8 mouse cellular contexts compared by ENCODE assay signal in genomic region chr5:144214453-144214852, GRCm38 (mm10). TPM values are rescaled to one million over a fixed set of nuclear protein-coding genes. Genes with fewer than 3 reads are reported as not detected.
DNase-seq lines count a peak whose midpoint lies in the region; ATAC-seq and TF ChIP-seq lines count a peak whose summit lies in the region.

No protein-coding gene starts in this region.

- no peak overlapping the region for H3K4me2 ChIP-seq in hindbrain, embryonic 16.5 days (ENCODE audit: low read length)
- H3K4me2 ChIP-seq in embryonic facial prominence, embryonic 14.5 days (ENCODE audit: low read depth, low read length) = no peak overlapping the region

- peak; percentile 81 for TF ChIP-seq CTCF in C2C12 (IDR thresholded peaks at IDR 0.05; ENCODE audit: control insufficient read depth, insufficient read depth, insufficient read length)
- peak; percentile 88 for TF ChIP-seq CTCF in liver, adult 2 months (IDR thresholded peaks at IDR 0.05; ENCODE audit: low read depth, low read length)

- H3K79me2 ChIP-seq in C2C12 (ENCODE audit: control insufficient read depth, insufficient read depth) = no peaks in the 10 kb centered on the region
- no peaks in the 10 kb centered on the region for H3K79me2 ChIP-seq in liver, adult 2 months (ENCODE audit: control insufficient read depth, insufficient read depth, low read length)

- H3K9ac ChIP-seq in hindbrain, embryonic 16.5 days (ENCODE audit: low read depth, low read length) = no peak overlapping the region
- H3K9ac ChIP-seq in embryonic facial prominence, embryonic 14.5 days (ENCODE audit: low read depth, low read length) = no peak overlapping the region
- H3K9ac ChIP-seq in liver, adult 2 months (ENCODE audit: low read depth, low read length) = no peak overlapping the region

- no peaks in the 10 kb centered on the region for H3K27me3 ChIP-seq in hindbrain, embryonic 10.5 days (ENCODE audit: insufficient read depth, poor library complexity, severe bottlenecking)
- H3K27me3 ChIP-seq in hindbrain, embryonic 16.5 days (replicated peaks; ENCODE audit: control insufficient read depth, insufficient read depth, low read length) = no peaks in the 10 kb centered on the region
- no peaks in the 10 kb centered on the region for H3K27me3 ChIP-seq in C2C12 (ENCODE audit: control insufficient read depth, insufficient read depth, insufficient read length)
- H3K27me3 ChIP-seq in embryonic facial prominence, embryonic 14.5 days (replicated peaks; ENCODE audit: control insufficient read depth, insufficient read depth, low read length) = no peaks in the 10 kb centered on the region
- H3K27me3 ChIP-seq in liver, adult 2 months (ENCODE audit: control insufficient read depth, insufficient read depth, low read length) = no peaks in the 10 kb centered on the region

- H3K9me3 ChIP-seq in hindbrain, embryonic 10.5 days = no peaks in the 10 kb centered on the region
- no peaks in the 10 kb centered on the region for H3K9me3 ChIP-seq in hindbrain, embryonic 16.5 days (ENCODE audit: control insufficient read depth, low read length)
- H3K9me3 ChIP-seq in embryonic facial prominence, embryonic 14.5 days (ENCODE audit: control insufficient read depth, low read length) = no peaks in the 10 kb centered on the region

- H3K4me3 ChIP-seq in hindbrain, embryonic 10.5 days = no peak overlapping the region
- no peak overlapping the region for H3K4me3 ChIP-seq in hindbrain, embryonic 16.5 days (ENCODE audit: low read length)
- H3K4me3 ChIP-seq in C2C12 (ENCODE audit: insufficient read depth, poor library complexity, severe bottlenecking) = no peak overlapping the region
- H3K4me3 ChIP-seq in embryonic facial prominence, embryonic 14.5 days (ENCODE audit: low read depth, low read length) = no peak overlapping the region
- H3K4me3 ChIP-seq in liver, adult 2 months (ENCODE audit: insufficient read depth, low read depth, low read length) = no peak overlapping the region

- H3K4me1 ChIP-seq in hindbrain, embryonic 10.5 days (replicated peaks) = peaks cover 13% of the 10 kb centered on the region
- H3K4me1 ChIP-seq in hindbrain, embryonic 16.5 days (ENCODE audit: control insufficient read depth, insufficient read depth, low read depth, low read length) = no peaks in the 10 kb centered on the region; the same call in 1 of the 2 replicates
- H3K4me1 ChIP-seq in embryonic facial prominence, embryonic 14.5 days (ENCODE audit: control insufficient read depth, insufficient read depth, low read length) = no peaks in the 10 kb centered on the region
- no peaks in the 10 kb centered on the region for H3K4me1 ChIP-seq in liver, adult 2 months (ENCODE audit: control insufficient read depth, insufficient read depth, low read length)

- no peak for ATAC-seq in hindbrain, embryonic 16.5 days
- no peak for ATAC-seq in embryonic facial prominence, embryonic 14.5 days (ENCODE audit: low read depth)

- H3K36me3 ChIP-seq in hindbrain, embryonic 10.5 days = peaks cover 85% of the 10 kb centered on the region
- H3K36me3 ChIP-seq in hindbrain, embryonic 16.5 days (ENCODE audit: control insufficient read depth, insufficient read depth, low read length) = peaks cover 39% of the 10 kb centered on the region
- no peaks in the 10 kb centered on the region for H3K36me3 ChIP-seq in C2C12 (ENCODE audit: control insufficient read depth, insufficient read depth)
- H3K36me3 ChIP-seq in embryonic facial prominence, embryonic 14.5 days (ENCODE audit: control insufficient read depth, insufficient read depth, low read length) = peaks cover 52% of the 10 kb centered on the region
- H3K36me3 ChIP-seq in liver, adult 2 months (ENCODE audit: control insufficient read depth, insufficient read depth, low read length) = peaks cover 13% of the 10 kb centered on the region; the same call in 1 of the 2 replicates

- WGBS in hindbrain, embryonic 10.5 days = 34% methylated on average over 7 of the region's 7 CpGs
- WGBS in hindbrain, embryonic 16.5 days = 30% methylated on average over 7 of the region's 7 CpGs
- 30% methylated on average over 7 of the region's 7 CpGs for WGBS in embryonic facial prominence, embryonic 14.5 days
- 56% methylated on average over 7 of the region's 7 CpGs for WGBS in liver, adult 2 months

- H3ac ChIP-seq in C2C12 (ENCODE audit: control insufficient read depth, insufficient read length, low read depth) = no peak overlapping the region

- DNase-seq in hindbrain, embryonic 10.5 days (ENCODE audit: low spot score) = peak; percentile 69
- DNase-seq in adipocyte (ENCODE audit: low spot score) = peak; percentile 53
- DNase-seq in embryonic facial prominence, embryonic 14.5 days (ENCODE audit: low spot score) = peak; percentile 45
- DNase-seq in liver, adult 2 months (ENCODE audit: extremely low read depth, low read depth, low spot score) = no peak
- peak; percentile 63 for DNase-seq in ovary, postnatal 36 days (ENCODE audit: low spot score)
- DNase-seq in frontal cortex, postnatal 25 days (ENCODE audit: low spot score in 2 of 2) = no peak

- H3K79me3 ChIP-seq in C2C12 (ENCODE audit: low read depth) = no peaks in the 10 kb centered on the region

- no peak for TF ChIP-seq POLR2A in liver, adult 2 months (IDR thresholded peaks at IDR 0.05; ENCODE audit: extremely low read depth, insufficient read depth, low read length)

- no peak overlapping the region for H3K27ac ChIP-seq in hindbrain, embryonic 10.5 days
- no peak overlapping the region for H3K27ac ChIP-seq in hindbrain, embryonic 16.5 days (ENCODE audit: low read depth, low read length)
- H3K27ac ChIP-seq in embryonic facial prominence, embryonic 14.5 days (replicated peaks; ENCODE audit: low read depth, low read length) = no peak overlapping the region
- H3K27ac ChIP-seq in liver, adult 2 months (replicated peaks; ENCODE audit: insufficient read depth, low read depth, low read length) = no peak overlapping the region

TF ChIP-seq in C2C12, 6 proteins besides CTCF, POLR2A, EP300 and RAD21:
- no peak for TF ChIP-seq CEBPB (IDR thresholded peaks at IDR 0.05; ENCODE audit: low read depth)
- TF ChIP-seq MYOG (IDR thresholded peaks at IDR 0.05; ENCODE audit: control insufficient read depth, extremely low read depth, insufficient read length) = no peak
- no peak for TF ChIP-seq MAX (IDR thresholded peaks at IDR 0.05)
- no peak for TF ChIP-seq MYOD1 (IDR thresholded peaks at IDR 0.05; ENCODE audit: control insufficient read depth, insufficient read length, low read depth)
- TF ChIP-seq USF1 (IDR thresholded peaks at IDR 0.05; ENCODE audit: low read depth) = no peak
- no peak for TF ChIP-seq FOSL1 (IDR thresholded peaks at IDR 0.05; ENCODE audit: insufficient read depth, low read length, poor library complexity, severe bottlenecking)

RNA-seq across cellular contexts. Expression of gene Tecpr1, which starts 9.0 kb away (rescaled TPM):
- 23.4 and 24.7 TPM in 2 replicates for polyA plus RNA-seq in hindbrain, embryonic 10.5 days (2016; fragmentation: Nextera tagmentation; extraction: Ambion mirVana)
- polyA plus RNA-seq in hindbrain, embryonic 16.5 days (2015; fragmentation: Nextera tagmentation; extraction: Ambion mirVana) = 41.8 and 45.8 TPM in 2 replicates
- polyA plus RNA-seq in C2C12 (2012; fragmentation: generic; extraction: Trizol) = 10.5 TPM
- polyA plus RNA-seq in embryonic facial prominence, embryonic 14.5 days (2014; fragmentation: Nextera tagmentation; extraction: Ambion mirVana) = 19.3 and 20.6 TPM in 2 replicates
- 5.9 and 6.6 TPM in 2 replicates for total RNA-seq in liver, adult 2 months (2014; rRNA removed)
- polyA plus RNA-seq in liver, adult 2 months (2012; rRNA removed) = 9.3 and 13.0 TPM in 2 replicates

RNA-seq across cellular contexts. Expression of gene Bhlha15, which starts 24.4 kb away (rescaled TPM):
- polyA plus RNA-seq in hindbrain, embryonic 10.5 days (2016; fragmentation: Nextera tagmentation; extraction: Ambion mirVana) = 0.09 and 0.45 TPM in 2 replicates
- 0.07 and 0.09 TPM in 2 replicates for polyA plus RNA-seq in hindbrain, embryonic 16.5 days (2015; fragmentation: Nextera tagmentation; extraction: Ambion mirVana)
- not detected for polyA plus RNA-seq in C2C12 (2012; fragmentation: generic; extraction: Trizol)
- 0.60 and 1.0 TPM in 2 replicates for polyA plus RNA-seq in embryonic facial prominence, embryonic 14.5 days (2014; fragmentation: Nextera tagmentation; extraction: Ambion mirVana)
- total RNA-seq in liver, adult 2 months (2014; rRNA removed) = 0.13 and 0.18 TPM in 2 replicates
- polyA plus RNA-seq in liver, adult 2 months (2012; rRNA removed) = 0.04 and 0.70 TPM in 2 replicates

RNA-seq across cellular contexts. Expression of gene Bri3, which starts 29.8 kb away (rescaled TPM):
- polyA plus RNA-seq in hindbrain, embryonic 10.5 days (2016; fragmentation: Nextera tagmentation; extraction: Ambion mirVana) = 115 and 157 TPM in 2 replicates
- 80.7 and 90.7 TPM in 2 replicates for polyA plus RNA-seq in hindbrain, embryonic 16.5 days (2015; fragmentation: Nextera tagmentation; extraction: Ambion mirVana)
- polyA plus RNA-seq in C2C12 (2012; fragmentation: generic; extraction: Trizol) = 121 TPM
- 96.3 and 99.8 TPM in 2 replicates for polyA plus RNA-seq in embryonic facial prominence, embryonic 14.5 days (2014; fragmentation: Nextera tagmentation; extraction: Ambion mirVana)
- 24.9 and 29.5 TPM in 2 replicates for total RNA-seq in liver, adult 2 months (2014; rRNA removed)
- polyA plus RNA-seq in liver, adult 2 months (2012; rRNA removed) = 74.6 and 85.7 TPM in 2 replicates

Comparison
In these comparisons a context has a peak if more than half of its experiments do, and no peak if none do; other contexts are left out.
1. DNase-seq: peak in hindbrain, embryonic 10.5 days (single experiment), adipocyte (single experiment), embryonic facial prominence, embryonic 14.5 days (single experiment) and ovary, postnatal 36 days (single experiment); none in liver, adult 2 months (single experiment) and frontal cortex, postnatal 25 days (0 of 2).